Mouse (Mus musculus): Measurements from ENCODE around the gene Hcar1.

DNA sequence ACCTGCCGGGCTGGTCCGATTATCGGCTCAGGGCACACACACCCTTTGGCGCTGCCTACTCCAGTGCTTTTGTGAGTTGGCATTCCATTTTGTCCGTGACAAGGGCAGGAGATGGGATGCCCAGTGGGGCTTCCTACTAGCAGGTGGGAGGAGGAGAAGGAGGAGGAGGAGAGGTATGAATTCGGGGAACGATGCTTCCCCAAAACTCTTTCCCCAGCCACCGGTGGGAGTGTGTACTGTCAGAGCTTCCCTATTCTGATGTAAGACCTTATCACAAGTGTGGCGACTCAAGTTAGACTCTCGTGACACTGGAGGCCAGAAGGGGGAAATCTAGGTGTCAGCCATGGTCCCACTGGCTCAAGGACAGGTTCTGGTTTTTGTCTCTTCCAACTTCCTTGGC is 4.5 kb upstream of the Hcar1 start:
- TF ChIP-seq CTCF (IDR thresholded peaks at IDR 0.05; ENCODE audit: control insufficient read depth, insufficient read depth, low read length) (no peak), POLR2A (IDR thresholded peaks at IDR 0.05; ENCODE audit: borderline replicate concordance, control insufficient read depth, low read depth, low read length) (no peak)
